Mouse (Mus musculus) midbrain, embryonic 10.5 days (tissue): Measurements from ENCODE around the gene Lrp2. TPM values are rescaled to one million over a fixed set of nuclear protein-coding genes. Genes with fewer than 3 reads are reported as not detected.

Source experiments
- DNase-seq: peaks from one replicate; pipeline ENCODE4 v3.0.0-alpha.2; 2017; ENCODE audit warnings: low spot score
- H3K27ac ChIP-seq: fragments of 300-500 bp; sonication (generic); replicated peaks from 2 replicates; pipeline ENCODE4 v1.5.1; 2016; ENCODE audit warnings: mild to moderate bottlenecking
- H3K27me3 ChIP-seq: fragments of 300-500 bp; sonication (generic); 2 replicates; pipeline ENCODE4 v1.6.1; 2016; ENCODE audit warnings: low read depth, mild to moderate bottlenecking; ENCODE audit not compliant: poor library complexity, severe bottlenecking
- H3K36me3 ChIP-seq: fragments of 300-500 bp; sonication (generic); 2 replicates; pipeline ENCODE4 v1.6.1; 2016; ENCODE audit warnings: mild to moderate bottlenecking, moderate library complexity
- H3K4me1 ChIP-seq: fragments of 300-500 bp; sonication (generic); 2 replicates; pipeline ENCODE4 v1.6.1; 2016
- H3K4me3 ChIP-seq: fragments of 300-500 bp; sonication (generic); 2 replicates; pipeline ENCODE4 v1.5.1; 2016; ENCODE audit warnings: mild to moderate bottlenecking, moderate library complexity
- H3K9me3 ChIP-seq: fragments of 300-500 bp; sonication (generic); replicated peaks from 2 replicates; pipeline ENCODE4 v1.6.1; 2016; ENCODE audit warnings: mild to moderate bottlenecking
- WGBS: fragments of 180-500 bp; shearing (Covaris S2); methylation state at CpG from one replicate; pipeline ENCODE4 v1.1.7; 2016; 5-methylcytosine and 5-hydroxymethylcytosine counted together
- polyA plus RNA-seq: library from polyadenylated mRNA; unstranded; fragments of >200 nt; fragmentation: Nextera tagmentation; extraction: Ambion mirVana; gene quantifications from 2 replicates; pipeline ENCODE4 v1.2.1, GENCODE M21; 2016

Lrp2 gene
- polyA plus RNA-seq, 1 experiment from 2014 or later, result 3.4 TPM

DNA sequence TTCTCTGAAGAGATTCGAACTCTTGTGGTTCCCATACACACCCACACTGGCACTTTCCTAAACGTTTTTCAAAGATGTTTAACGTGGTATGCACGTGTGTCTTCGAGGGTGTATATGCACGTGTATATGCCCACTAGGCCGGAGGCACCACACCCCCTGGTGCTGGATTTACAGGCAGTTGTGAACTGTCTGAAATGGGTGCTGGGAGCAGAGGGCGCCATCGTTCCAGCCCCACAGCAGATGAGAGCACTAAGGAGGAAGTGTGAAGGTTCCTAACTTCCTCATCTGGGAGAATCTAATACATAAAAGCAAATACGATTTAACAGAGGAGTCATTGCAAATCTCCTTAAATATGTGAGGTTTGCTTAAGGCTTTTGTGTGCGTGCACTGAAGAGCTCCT lies 39.0 kb downstream of the Lrp2 start:
- 86% methylated on average over 11 of the region's 11 CpGs for WGBS
- Histone ChIP-seq H3K27ac (no peak overlapping the region), H3K4me1 (peaks cover 31% of the 10 kb centered on the region), H3K36me3 (peaks cover 46% of the 10 kb centered on the region), H3K4me3 (no peak overlapping the region), H3K9me3 (no peaks in the 10 kb centered on the region), H3K27me3 (peaks cover 61% of the 10 kb centered on the region)
- DNase-seq, result no peak

DNA sequence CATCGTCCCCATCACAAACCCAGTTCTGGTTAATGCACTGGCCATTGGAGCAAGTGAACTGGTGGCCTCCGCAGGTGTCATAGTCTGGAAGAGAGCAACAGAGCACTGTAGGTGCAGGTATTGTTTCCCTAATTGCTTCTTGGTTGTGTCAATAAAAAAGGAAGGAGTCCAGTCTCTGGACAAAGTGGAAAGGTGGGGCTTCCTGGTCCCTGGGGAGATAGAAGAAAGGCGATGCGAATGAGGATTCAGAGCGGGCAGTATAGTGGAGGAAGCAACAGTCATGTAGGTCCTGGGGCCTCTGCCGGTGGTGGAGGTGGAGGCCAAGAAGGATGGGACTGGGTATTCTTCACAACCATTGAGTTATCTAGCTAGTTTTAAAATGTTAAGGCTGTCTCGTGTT lies 49.8 kb downstream of the Lrp2 start:
- Histone ChIP-seq H3K36me3 (peaks cover 51% of the 10 kb centered on the region), H3K27me3 (peaks cover 8% of the 10 kb centered on the region), H3K4me3 (no peak overlapping the region), H3K9me3 (no peaks in the 10 kb centered on the region), H3K27ac (no peak overlapping the region), H3K4me1 (peaks cover 24% of the 10 kb centered on the region)
- no peak for DNase-seq
- WGBS, result 83% methylated on average over 7 of the region's 7 CpGs

DNA sequence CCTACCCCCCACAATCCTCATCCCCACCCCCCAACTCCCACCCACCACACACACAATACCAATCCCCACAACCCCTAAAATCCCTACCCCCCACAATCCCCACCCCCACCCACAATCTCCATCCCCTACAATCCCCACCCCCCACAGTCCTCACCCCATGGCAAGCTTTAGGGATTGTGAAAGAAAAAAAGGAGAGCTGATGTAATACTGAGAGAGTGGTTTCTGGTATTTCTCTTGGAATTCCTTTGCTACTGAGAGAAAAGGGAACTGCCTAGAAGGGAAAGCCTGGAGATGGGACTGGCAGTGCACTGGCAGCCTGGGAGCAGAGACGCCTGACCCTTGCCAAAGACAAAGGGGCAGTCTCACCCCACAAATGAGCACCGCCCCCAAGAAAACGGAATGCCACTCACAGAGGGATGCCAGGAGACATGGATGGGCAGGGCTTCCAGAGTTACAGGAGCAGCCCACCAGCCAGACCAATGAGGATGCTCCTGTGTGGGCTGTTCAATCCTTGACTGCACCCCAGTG lies 54.3 kb downstream of the Lrp2 start:
- Histone ChIP-seq H3K4me1 (peaks cover 38% of the 10 kb centered on the region), H3K4me3 (no peak overlapping the region), H3K9me3 (no peaks in the 10 kb centered on the region), H3K36me3 (peaks cover 47% of the 10 kb centered on the region), H3K27ac (peak overlapping the region; percentile 79), H3K27me3 (no peaks in the 10 kb centered on the region)
- peak; percentile 44 for DNase-seq
- 8% methylated on average over 3 of the region's 3 CpGs for WGBS

DNA sequence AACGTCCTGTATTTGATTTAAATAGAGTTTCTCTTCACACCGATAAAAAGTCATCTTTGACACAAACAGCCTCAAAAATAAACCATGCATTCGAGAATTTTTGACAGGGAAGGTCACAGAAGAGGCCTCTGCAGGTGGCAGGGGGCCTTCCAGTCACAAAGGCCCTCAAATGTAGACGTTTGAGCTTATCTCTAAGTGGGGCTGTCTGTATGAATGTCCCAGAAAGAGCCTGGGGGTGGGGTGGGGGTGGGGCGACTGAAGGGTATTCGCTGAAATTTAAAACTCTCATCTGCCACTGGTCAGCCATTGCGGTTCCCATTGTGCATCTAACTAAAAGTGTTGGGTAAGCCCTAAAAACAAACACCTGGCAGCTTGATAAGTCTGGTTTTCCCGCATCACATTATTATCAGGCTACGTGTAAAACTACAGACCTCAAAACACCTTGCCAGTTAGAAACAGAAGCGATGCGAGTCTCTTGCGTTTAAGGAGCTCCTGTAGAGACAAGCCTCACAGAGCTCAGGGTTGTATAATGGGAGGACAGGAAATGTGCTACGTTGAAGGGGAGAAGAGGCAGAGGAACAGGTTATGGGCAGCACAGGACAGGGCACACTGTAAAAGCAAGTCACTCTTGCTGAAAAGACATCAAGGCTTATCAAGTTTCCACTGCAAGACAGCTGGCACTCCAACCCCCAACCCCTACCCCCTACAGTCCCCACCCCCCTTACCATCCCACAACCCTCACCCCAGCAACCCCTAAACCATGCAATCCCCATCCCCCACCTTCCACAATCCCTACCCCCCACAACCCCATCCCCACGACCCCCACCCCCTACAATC lies 55.0 kb downstream of the Lrp2 start:
- Histone ChIP-seq H3K36me3 (peaks cover 42% of the 10 kb centered on the region), H3K4me3 (no peak overlapping the region), H3K27me3 (no peaks in the 10 kb centered on the region), H3K9me3 (no peaks in the 10 kb centered on the region), H3K4me1 (peaks cover 32% of the 10 kb centered on the region), H3K27ac (peak overlapping the region; percentile 79)
- DNase-seq, result peak; percentile 18
- WGBS, result 9% methylated on average over 14 of the region's 14 CpGs

DNA sequence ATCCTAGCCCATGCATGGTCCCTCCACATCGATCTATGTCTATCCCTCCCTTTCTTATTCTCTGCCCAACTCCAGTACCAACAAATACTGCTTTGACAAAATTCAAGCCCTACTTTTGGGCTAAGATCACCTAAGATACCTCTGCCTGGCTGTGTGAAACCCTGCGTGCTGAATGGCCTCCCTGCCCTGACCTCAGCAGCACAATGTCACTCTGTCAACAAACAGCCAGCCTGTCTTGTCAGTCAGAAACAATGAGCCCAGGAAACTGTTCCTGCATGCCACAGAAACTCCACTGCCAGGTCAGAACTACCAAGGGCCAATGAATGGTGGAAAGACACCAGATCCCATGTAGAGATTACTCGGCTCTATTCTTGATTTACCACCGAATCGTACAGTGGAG lies 55.7 kb downstream of the Lrp2 start:
- DNase-seq, result peak; percentile 31
- Histone ChIP-seq H3K36me3 (peaks cover 39% of the 10 kb centered on the region), H3K27ac (peak overlapping the region; percentile 79), H3K27me3 (no peaks in the 10 kb centered on the region), H3K4me1 (peaks cover 32% of the 10 kb centered on the region), H3K9me3 (no peaks in the 10 kb centered on the region), H3K4me3 (no peak overlapping the region)
- 41% methylated on average over 5 of the region's 5 CpGs for WGBS

DNA sequence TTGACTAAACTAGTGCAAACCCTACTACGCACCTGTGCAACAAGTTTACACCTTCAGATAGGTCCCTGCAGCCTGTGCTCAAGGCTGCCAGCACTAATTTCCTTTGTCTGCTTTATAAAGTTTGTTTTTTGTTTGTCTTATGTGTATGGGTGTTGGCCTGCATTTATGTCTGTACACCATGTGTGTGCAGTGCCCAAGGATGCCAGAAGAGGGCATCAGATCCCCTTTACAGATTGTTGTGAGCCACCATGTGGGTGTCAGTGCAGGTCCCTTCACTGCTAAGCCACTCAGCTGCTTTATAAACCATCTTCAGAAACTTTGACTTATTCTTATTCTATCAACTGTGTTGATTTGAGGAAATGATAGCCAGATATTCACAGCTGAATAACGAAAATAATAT lies 65.6 kb downstream of the Lrp2 start:
- Histone ChIP-seq H3K27me3 (no peaks in the 10 kb centered on the region), H3K36me3 (peaks cover 83% of the 10 kb centered on the region), H3K4me3 (no peak overlapping the region), H3K27ac (no peak overlapping the region), H3K4me1 (no peaks in the 10 kb centered on the region), H3K9me3 (0 out of 2 replicates have a peak, but pooled peaks cover 2% of the 10 kb centered on the region)
- WGBS, result 91% methylated on average over 2 of the region's 2 CpGs
- no peak for DNase-seq

DNA sequence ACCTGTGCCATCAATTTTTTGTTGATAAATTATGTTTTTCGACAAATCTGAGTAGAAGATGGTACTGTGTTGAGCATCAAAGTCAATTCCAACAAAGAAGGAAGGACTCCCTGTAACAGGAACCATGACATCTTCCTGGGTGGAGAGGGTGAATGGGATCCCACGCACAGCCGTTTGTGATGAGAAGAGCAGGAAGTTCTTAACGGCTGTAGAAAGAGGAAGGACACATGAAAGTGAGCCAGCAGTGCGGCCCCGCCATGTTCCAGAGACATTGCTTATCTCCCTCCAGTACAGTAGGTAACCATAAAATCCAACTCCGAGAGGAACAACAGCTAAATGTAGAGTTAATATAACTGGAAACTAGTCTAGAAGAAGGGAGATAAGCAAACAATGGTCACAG lies 67.6 kb downstream of the Lrp2 start:
- 0 out of 2 replicates have a peak, but pooled peaks cover 2% of the 10 kb centered on the region for H3K9me3 ChIP-seq
- DNase-seq, result no peak
- peaks cover 77% of the 10 kb centered on the region for H3K36me3 ChIP-seq
- no peak overlapping the region for H3K4me3 ChIP-seq
- H3K27me3 ChIP-seq, result no peaks in the 10 kb centered on the region
- H3K4me1 ChIP-seq, result no peaks in the 10 kb centered on the region
- H3K27ac ChIP-seq, result no peak overlapping the region
- 90% methylated on average over 7 of the region's 7 CpGs for WGBS

DNA sequence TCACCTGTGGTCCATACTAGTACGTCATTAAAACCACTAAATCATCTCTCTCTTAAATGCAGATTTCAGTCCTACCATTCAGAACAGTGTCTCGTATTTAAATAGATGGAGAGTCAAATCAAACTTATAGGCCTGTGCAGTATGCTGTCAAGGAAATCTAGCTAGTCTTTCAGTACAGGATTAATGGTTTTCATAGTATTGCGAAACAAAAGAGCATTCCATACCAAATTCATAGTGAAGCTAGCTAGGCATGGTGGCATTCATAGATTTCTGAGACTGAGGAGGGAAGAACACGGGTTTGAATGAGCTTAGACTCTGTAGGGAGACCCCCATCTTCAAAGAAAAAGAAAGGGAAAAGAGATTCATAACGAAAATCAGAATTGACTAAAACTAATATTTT lies 74.1 kb downstream of the Lrp2 start:
- DNase-seq, result no peak
- Histone ChIP-seq H3K36me3 (peaks cover 71% of the 10 kb centered on the region), H3K9me3 (no peaks in the 10 kb centered on the region), H3K27ac (no peak overlapping the region), H3K27me3 (no peaks in the 10 kb centered on the region), H3K4me1 (no peaks in the 10 kb centered on the region), H3K4me3 (no peak overlapping the region)
- WGBS, result 88% methylated on average over 5 of the region's 5 CpGs

DNA sequence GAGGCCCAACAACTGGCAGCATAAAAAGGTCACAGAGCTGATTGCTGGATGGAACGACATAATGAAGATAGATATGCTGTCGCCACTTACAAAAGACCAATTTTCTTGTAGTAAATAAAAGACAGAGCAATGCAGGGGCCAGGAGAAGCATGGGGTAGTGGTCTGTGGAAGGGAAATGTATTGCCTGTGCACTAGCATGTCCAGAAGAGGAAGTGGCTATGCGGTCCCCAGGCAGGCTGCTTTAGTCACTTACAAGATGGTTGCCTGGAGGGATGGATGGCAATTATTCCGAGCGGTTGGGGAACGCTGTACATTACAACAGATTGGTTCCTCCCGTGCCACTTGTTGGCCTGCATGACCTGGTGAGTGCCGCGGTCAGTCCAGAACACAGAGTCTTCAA lies 85.5 kb downstream of the Lrp2 start:
- H3K36me3 ChIP-seq, result peaks cover 81% of the 10 kb centered on the region
- 95% methylated on average over 9 of the region's 9 CpGs for WGBS

DNA sequence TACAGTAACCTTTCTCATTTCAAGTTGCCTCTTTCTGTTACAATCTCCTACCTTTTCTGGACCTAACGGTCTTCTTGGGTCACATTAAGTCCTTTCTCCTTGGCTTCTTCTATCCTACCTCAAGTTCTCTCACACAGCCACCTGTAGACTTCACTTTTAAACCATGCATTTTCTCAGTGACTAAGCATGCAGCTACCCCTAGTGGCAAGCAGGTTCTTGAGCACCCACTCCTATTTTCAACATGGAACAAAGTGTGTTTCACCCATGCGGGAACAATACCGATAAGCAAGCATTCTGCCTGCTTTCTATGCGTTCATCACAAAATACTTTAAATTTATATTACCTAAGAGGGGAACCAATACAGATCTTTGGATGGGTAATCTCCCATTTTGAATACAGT lies 92.7 kb downstream of the Lrp2 start:
- H3K27ac ChIP-seq, result no peak overlapping the region
- no peaks in the 10 kb centered on the region for H3K9me3 ChIP-seq
- no peak overlapping the region for H3K4me3 ChIP-seq
- no peak for DNase-seq
- no peaks in the 10 kb centered on the region for H3K27me3 ChIP-seq
- no peaks in the 10 kb centered on the region for H3K4me1 ChIP-seq
- H3K36me3 ChIP-seq, result peaks cover 82% of the 10 kb centered on the region
- 90% methylated on average over 4 of the region's 4 CpGs for WGBS

More for the DNA sequence above, 85.5 kb downstream of the Lrp2 start:
- DNase-seq, result no peak
- no peak overlapping the region for H3K27ac ChIP-seq
- no peaks in the 10 kb centered on the region for H3K27me3 ChIP-seq
- no peaks in the 10 kb centered on the region for H3K4me1 ChIP-seq
- H3K4me3 ChIP-seq, result no peak overlapping the region
- no peaks in the 10 kb centered on the region for H3K9me3 ChIP-seq

DNA sequence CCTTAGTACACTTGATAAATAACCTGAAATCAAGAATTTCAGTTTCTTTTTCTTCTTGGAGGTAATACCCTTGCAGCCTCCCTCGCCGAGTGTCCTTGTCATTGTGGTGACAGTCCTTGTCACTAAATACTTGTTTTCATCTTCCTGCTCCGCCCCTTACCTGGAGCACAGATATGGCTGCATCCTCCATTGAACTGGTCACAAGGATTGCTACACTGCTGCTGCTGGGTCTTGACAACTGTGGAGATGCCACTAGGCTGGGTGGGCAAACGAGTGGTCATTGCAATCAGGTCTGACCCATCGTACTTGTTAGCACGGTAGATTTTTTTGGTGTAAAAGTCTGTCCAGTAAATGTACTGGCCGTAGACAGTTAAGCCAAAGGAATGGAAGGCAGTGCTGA lies 104.9 kb downstream of the Lrp2 start:
- no peak for DNase-seq
- Histone ChIP-seq H3K9me3 (no peaks in the 10 kb centered on the region), H3K4me3 (no peak overlapping the region), H3K27ac (no peak overlapping the region), H3K4me1 (no peaks in the 10 kb centered on the region), H3K36me3 (peaks cover 84% of the 10 kb centered on the region), H3K27me3 (no peaks in the 10 kb centered on the region)
- WGBS, result 91% methylated on average over 7 of the region's 7 CpGs

DNA sequence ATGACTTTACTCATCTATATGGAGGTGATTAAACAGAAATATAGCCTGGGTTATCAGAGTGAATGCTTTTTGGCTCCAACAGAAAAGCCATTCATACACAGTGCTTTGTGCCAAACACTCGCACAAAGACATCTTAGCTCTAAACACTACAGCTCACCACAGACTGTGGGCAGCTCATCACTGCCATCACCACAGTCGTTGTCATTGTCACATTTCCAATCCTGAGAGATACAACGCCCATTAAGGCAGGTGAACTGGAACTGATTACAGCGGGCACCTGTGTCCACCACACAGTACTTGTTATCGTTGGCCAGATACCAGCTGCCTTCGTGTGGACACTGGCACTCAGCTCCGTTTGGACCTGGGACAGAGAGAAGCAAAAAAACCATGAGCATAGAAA lies 106.0 kb downstream of the Lrp2 start:
- Histone ChIP-seq H3K9me3 (no peaks in the 10 kb centered on the region), H3K36me3 (peaks cover 92% of the 10 kb centered on the region), H3K27ac (no peak overlapping the region), H3K4me1 (no peaks in the 10 kb centered on the region), H3K4me3 (no peak overlapping the region), H3K27me3 (no peaks in the 10 kb centered on the region)
- no peak for DNase-seq
- WGBS, result 94% methylated on average over 7 of the region's 7 CpGs

DNA sequence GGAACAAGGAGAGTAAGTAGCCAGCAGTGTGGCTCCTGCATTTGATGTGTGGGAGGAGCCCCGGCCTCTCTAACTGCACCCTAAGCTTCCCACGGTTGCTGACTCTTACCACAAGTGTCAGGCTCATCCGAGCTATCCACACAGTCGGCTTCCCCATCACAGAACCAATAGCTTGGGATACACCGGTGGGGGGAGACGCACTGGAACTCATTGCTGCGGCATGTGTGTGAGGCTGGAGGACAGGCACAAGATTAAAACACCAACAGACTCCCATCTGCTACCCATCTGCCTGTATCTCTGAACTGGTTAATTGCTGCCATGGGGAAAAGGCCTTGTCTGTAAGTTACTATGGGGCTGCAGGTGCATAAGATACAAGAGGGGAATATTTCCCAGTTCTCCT lies 109.0 kb downstream of the Lrp2 start:
- Histone ChIP-seq H3K4me1 (no peaks in the 10 kb centered on the region), H3K9me3 (no peaks in the 10 kb centered on the region), H3K4me3 (no peak overlapping the region), H3K27ac (no peak overlapping the region), H3K27me3 (no peaks in the 10 kb centered on the region), H3K36me3 (peaks cover 77% of the 10 kb centered on the region)
- WGBS, result 93% methylated on average over 7 of the region's 7 CpGs
- no peak for DNase-seq
